Mouse (Mus musculus) cortical plate, adult 2 months (tissue): ENCODE measurements around the gene Smim6.

Source experiments
- CTCF ChIP-seq: fragments of 200-500 bp; IDR thresholded peaks from 2 replicates; pipeline ENCODE4 v1.5.1; 2011; ENCODE audit warnings: mild to moderate bottlenecking, control low read depth, low read length; ENCODE audit not compliant: insufficient read depth; ENCODE audit errors: extremely low read depth
- POLR2A ChIP-seq: fragments of 200-500 bp; IDR thresholded peaks from 2 replicates; pipeline ENCODE4 v1.6.1; 2011; ENCODE audit warnings: mild to moderate bottlenecking, low read length, control low read depth; ENCODE audit not compliant: insufficient read depth; ENCODE audit errors: extremely low read depth

DNA sequence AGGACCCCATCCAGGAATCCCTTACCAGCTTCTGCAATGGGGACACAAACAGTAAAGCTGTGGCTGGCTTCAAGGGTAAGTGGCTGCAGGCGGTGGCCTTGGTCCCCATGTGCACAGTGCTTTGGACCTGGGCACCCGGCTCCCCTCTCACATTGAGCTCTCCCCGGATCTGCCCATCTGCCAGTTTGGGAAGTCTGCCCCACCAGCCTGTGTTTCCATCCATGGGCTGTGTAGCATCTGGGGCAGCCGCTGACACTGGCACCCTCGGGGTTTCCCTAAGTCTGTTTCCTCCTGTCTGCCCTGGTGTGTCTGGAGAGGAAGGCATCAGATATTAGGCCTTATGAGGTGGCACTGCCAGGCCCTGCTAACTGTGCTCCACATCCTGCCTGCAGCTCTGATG lies 23.8 kb upstream of the Smim6 start:
- TF ChIP-seq POLR2A (no peak), CTCF (no peak)
